Mouse (Mus musculus) forebrain, embryonic 15.5 days (tissue): ENCODE data around the gene Ninl. TPM values are rescaled to one million over a fixed set of nuclear protein-coding genes. Genes with fewer than 3 reads are reported as not detected.
"Not testable (repeated sequence)": the region's sequence is repeated elsewhere in the genome, so short reads cannot be mapped to it uniquely, and the experiment has no call there.

Experiments
- ATAC-seq: fragments of 200-750 bp; cut with Nextera tagmentation; replicated peaks from 2 replicates; pipeline ENCODE4 v1.8.0; 2017; ENCODE audit warnings: mild to moderate bottlenecking, moderate TSS enrichment, moderate library complexity
- H3K27ac ChIP-seq: fragments of 300-500 bp; sonication (generic); replicated peaks from 2 replicates; pipeline ENCODE4 v1.5.1; 2015; ENCODE audit warnings: mild to moderate bottlenecking, inconsistent platforms
- H3K27me3 ChIP-seq: fragments of 300-500 bp; sonication (generic); 2 replicates; pipeline ENCODE4 v1.6.1; 2015; ENCODE audit warnings: inconsistent platforms
- H3K36me3 ChIP-seq: fragments of 300-500 bp; sonication (generic); 2 replicates; pipeline ENCODE4 v1.6.1; 2015; ENCODE audit warnings: mild to moderate bottlenecking, inconsistent platforms
- H3K4me1 ChIP-seq: fragments of 300-500 bp; sonication (generic); 2 replicates; pipeline ENCODE4 v1.6.1; 2015; ENCODE audit warnings: inconsistent platforms
- H3K4me2 ChIP-seq: fragments of 300-500 bp; sonication (generic); replicated peaks from 2 replicates; pipeline ENCODE4 v1.6.1; 2015; ENCODE audit warnings: mild to moderate bottlenecking, inconsistent platforms
- H3K4me3 ChIP-seq: fragments of 300-500 bp; sonication (generic); 2 replicates; pipeline ENCODE4 v1.5.1; 2015; ENCODE audit warnings: mild to moderate bottlenecking, inconsistent platforms
- H3K9ac ChIP-seq: fragments of 300-500 bp; sonication (generic); replicated peaks from 2 replicates; pipeline ENCODE4 v1.6.1; 2015; ENCODE audit warnings: mild to moderate bottlenecking, inconsistent platforms
- H3K9me3 ChIP-seq: fragments of 300-500 bp; sonication (generic); 2 replicates; pipeline ENCODE4 v1.6.1; 2016; ENCODE audit warnings: inconsistent platforms
- WGBS: fragments of 180-500 bp; shearing (Covaris S2); methylation state at CpG from one replicate; pipeline ENCODE4 v1.1.7; 2015; ENCODE audit warnings: mixed read lengths; 5-methylcytosine and 5-hydroxymethylcytosine counted together
- polyA plus RNA-seq: library from polyadenylated mRNA; unstranded; fragments of >200 nt; fragmentation: Nextera tagmentation; extraction: Ambion mirVana; gene quantifications from 2 replicates; pipeline ENCODE4 v1.2.1, GENCODE M21; 2015

Ninl gene
- polyA plus RNA-seq, 1 experiment from 2014 or later = 11.4 TPM

GRCm38 (mm10) chr2:150971856-150972255 is 67.3 kb downstream of the Ninl start:
- H3K9ac ChIP-seq = no peak overlapping the region
- H3K4me1 ChIP-seq = no peaks in the 10 kb centered on the region
- 66% methylated on average over 7 of the region's 7 CpGs for WGBS
- no peaks in the 10 kb centered on the region for H3K9me3 ChIP-seq
- H3K27ac ChIP-seq = no peak overlapping the region
- ATAC-seq = no peak
- H3K36me3 ChIP-seq = peaks cover 26% of the 10 kb centered on the region; the same call in 1 of the 2 replicates
- no peak overlapping the region for H3K4me3 ChIP-seq
- no peak overlapping the region for H3K4me2 ChIP-seq
- H3K27me3 ChIP-seq = no peaks in the 10 kb centered on the region

GRCm38 (mm10) chr2:150969231-150969630 is 70.0 kb downstream of the Ninl start:
- ATAC-seq = no peak
- no peaks in the 10 kb centered on the region for H3K4me1 ChIP-seq
- no peak overlapping the region for H3K4me2 ChIP-seq
- H3K36me3 ChIP-seq = peaks cover 25% of the 10 kb centered on the region; the same call in 1 of the 2 replicates
- H3K27me3 ChIP-seq = no peaks in the 10 kb centered on the region
- H3K4me3 ChIP-seq = no peak overlapping the region
- no peak overlapping the region for H3K9ac ChIP-seq
- no peak overlapping the region for H3K27ac ChIP-seq
- WGBS = 97% methylated on average over 2 of the region's 2 CpGs
- no peaks in the 10 kb centered on the region for H3K9me3 ChIP-seq

GRCm38 (mm10) chr2:150967491-150967890 is 71.7 kb downstream of the Ninl start:
- no peaks in the 10 kb centered on the region for H3K27me3 ChIP-seq
- no peaks in the 10 kb centered on the region for H3K4me1 ChIP-seq
- peaks cover 20% of the 10 kb centered on the region; the same call in 1 of the 2 replicates for H3K36me3 ChIP-seq
- 93% methylated on average over 2 of the region's 2 CpGs for WGBS
- no peak for ATAC-seq
- no peak overlapping the region for H3K27ac ChIP-seq
- H3K9me3 ChIP-seq = no peaks in the 10 kb centered on the region
- H3K9ac ChIP-seq = no peak overlapping the region
- H3K4me3 ChIP-seq = no peak overlapping the region
- no peak overlapping the region for H3K4me2 ChIP-seq

- no peaks in the 10 kb centered on the region for H3K27me3 ChIP-seq
- no peak overlapping the region for H3K9ac ChIP-seq
- H3K36me3 ChIP-seq = peaks cover 27% of the 10 kb centered on the region; the same call in 1 of the 2 replicates
- H3K4me1 ChIP-seq = no peaks in the 10 kb centered on the region
- no peak overlapping the region for H3K4me3 ChIP-seq
- WGBS = 93% methylated on average over 10 of the region's 10 CpGs
- no peak overlapping the region for H3K4me2 ChIP-seq
- no peaks in the 10 kb centered on the region for H3K9me3 ChIP-seq
- ATAC-seq = no peak
- no peak overlapping the region for H3K27ac ChIP-seq
Observed at GRCm38 (mm10) chr2:150965951-150966350, 73.2 kb downstream of the Ninl start.

- Histone ChIP-seq H3K27me3 (no peaks in the 10 kb centered on the region), H3K9ac (no peak overlapping the region), H3K27ac (no peak overlapping the region), H3K4me2 (no peak overlapping the region), H3K4me3 (no peak overlapping the region), H3K9me3 (no peaks in the 10 kb centered on the region), H3K4me1 (no peaks in the 10 kb centered on the region), H3K36me3 (peaks cover 25% of the 10 kb centered on the region)
- no peak for ATAC-seq
- WGBS = 91% methylated on average over 3 of the region's 3 CpGs
Observed at GRCm38 (mm10) chr2:150964641-150965040, 74.5 kb downstream of the Ninl start.

- H3K9ac ChIP-seq = no peak overlapping the region
- H3K27ac ChIP-seq = no peak overlapping the region
- 97% methylated on average over 3 of the region's 3 CpGs for WGBS
- H3K36me3 ChIP-seq = peaks cover 26% of the 10 kb centered on the region
- no peaks in the 10 kb centered on the region for H3K4me1 ChIP-seq
- H3K9me3 ChIP-seq = no peaks in the 10 kb centered on the region
- H3K27me3 ChIP-seq = no peaks in the 10 kb centered on the region
- H3K4me3 ChIP-seq = no peak overlapping the region
- ATAC-seq = no peak
- H3K4me2 ChIP-seq = no peak overlapping the region
Observed at GRCm38 (mm10) chr2:150963246-150963645, 75.9 kb downstream of the Ninl start.

- H3K36me3 ChIP-seq = peaks cover 37% of the 10 kb centered on the region
- WGBS = 84% methylated on average over 10 of the region's 10 CpGs
Observed at GRCm38 (mm10) chr2:150959521-150959920, 79.7 kb downstream of the Ninl start.

GRCm38 (mm10) chr2:150955859-150956258 is 83.3 kb downstream of the Ninl start:
- no peak overlapping the region for H3K4me3 ChIP-seq
- whole genome bisulfite sequencing = 74% methylated on average over 1 of the region's 1 CpGs
- no peaks in the 10 kb centered on the region for H3K27me3 ChIP-seq
- no peak for ATAC-seq
- H3K9me3 ChIP-seq = no peaks in the 10 kb centered on the region
- peaks cover 42% of the 10 kb centered on the region for H3K36me3 ChIP-seq
- H3K4me1 ChIP-seq = no peaks in the 10 kb centered on the region
- H3K9ac ChIP-seq = no peak overlapping the region
- no peak overlapping the region for H3K4me2 ChIP-seq
- no peak overlapping the region for H3K27ac ChIP-seq

More at GRCm38 (mm10) chr2:150959521-150959920, 79.7 kb downstream of the Ninl start:
- Histone ChIP-seq H3K27ac (no peak overlapping the region), H3K4me2 (no peak overlapping the region), H3K27me3 (no peaks in the 10 kb centered on the region), H3K9me3 (no peaks in the 10 kb centered on the region), H3K4me3 (no peak overlapping the region), H3K9ac (no peak overlapping the region), H3K4me1 (no peaks in the 10 kb centered on the region)
- no peak for ATAC-seq

GRCm38 (mm10) chr2:150951201-150951600 is 88.0 kb downstream of the Ninl start:
- WGBS = 94% methylated on average over 2 of the region's 2 CpGs
- Histone ChIP-seq H3K4me3 (no peak overlapping the region), H3K27me3 (no peaks in the 10 kb centered on the region), H3K4me2 (no peak overlapping the region), H3K4me1 (no peaks in the 10 kb centered on the region), H3K9me3 (no peaks in the 10 kb centered on the region), H3K9ac (no peak overlapping the region), H3K27ac (no peak overlapping the region), H3K36me3 (peaks cover 30% of the 10 kb centered on the region)
- no peak for ATAC-seq

GRCm38 (mm10) chr2:150950056-150950455 is 89.1 kb downstream of the Ninl start:
- ATAC-seq = no peak
- H3K36me3 ChIP-seq = peaks cover 23% of the 10 kb centered on the region

GRCm38 (mm10) chr2:150949652-150950051 is 89.5 kb downstream of the Ninl start:
- H3K4me1 ChIP-seq = no peaks in the 10 kb centered on the region
- no peaks in the 10 kb centered on the region for H3K9me3 ChIP-seq
- H3K36me3 ChIP-seq = peaks cover 23% of the 10 kb centered on the region
- H3K27me3 ChIP-seq = no peaks in the 10 kb centered on the region
- H3K9ac ChIP-seq = no peak overlapping the region
- H3K4me3 ChIP-seq = no peak overlapping the region
- no peak overlapping the region for H3K27ac ChIP-seq
- H3K4me2 ChIP-seq = no peak overlapping the region
- 92% methylated on average over 3 of the region's 3 CpGs for WGBS
- ATAC-seq = no peak

More at GRCm38 (mm10) chr2:150950056-150950455, 89.1 kb downstream of the Ninl start:
- 97% methylated on average over 6 of the region's 6 CpGs for WGBS
- Histone ChIP-seq H3K4me3 (no peak overlapping the region), H3K27ac (no peak overlapping the region), H3K4me2 (no peak overlapping the region), H3K9me3 (no peaks in the 10 kb centered on the region), H3K27me3 (no peaks in the 10 kb centered on the region), H3K4me1 (no peaks in the 10 kb centered on the region), H3K9ac (no peak overlapping the region)

GRCm38 (mm10) chr2:150948786-150949185 is 90.4 kb downstream of the Ninl start:
- Histone ChIP-seq H3K4me1 (no peaks in the 10 kb centered on the region), H3K27me3 (no peaks in the 10 kb centered on the region), H3K27ac (no peak overlapping the region), H3K4me2 (no peak overlapping the region), H3K9me3 (no peaks in the 10 kb centered on the region), H3K9ac (no peak overlapping the region), H3K4me3 (no peak overlapping the region), H3K36me3 (peaks cover 23% of the 10 kb centered on the region)
- ATAC-seq = no peak
- 80% methylated on average over 5 of the region's 5 CpGs for WGBS

GRCm38 (mm10) chr2:150947880-150948611 is 91.1 kb downstream of the Ninl start:
- H3K9me3 ChIP-seq, H3K4me2 ChIP-seq, H3K4me3 ChIP-seq, H3K27ac ChIP-seq, ATAC-seq, H3K27me3 ChIP-seq, H3K9ac ChIP-seq, H3K4me1 ChIP-seq: not testable (repeated sequence)
- peaks cover 23% of the 10 kb centered on the region for H3K36me3 ChIP-seq
- WGBS = 88% methylated on average over 12 of the region's 12 CpGs
